Mouse (Mus musculus): ENCODE measurements around the gene Med28.

DNA sequence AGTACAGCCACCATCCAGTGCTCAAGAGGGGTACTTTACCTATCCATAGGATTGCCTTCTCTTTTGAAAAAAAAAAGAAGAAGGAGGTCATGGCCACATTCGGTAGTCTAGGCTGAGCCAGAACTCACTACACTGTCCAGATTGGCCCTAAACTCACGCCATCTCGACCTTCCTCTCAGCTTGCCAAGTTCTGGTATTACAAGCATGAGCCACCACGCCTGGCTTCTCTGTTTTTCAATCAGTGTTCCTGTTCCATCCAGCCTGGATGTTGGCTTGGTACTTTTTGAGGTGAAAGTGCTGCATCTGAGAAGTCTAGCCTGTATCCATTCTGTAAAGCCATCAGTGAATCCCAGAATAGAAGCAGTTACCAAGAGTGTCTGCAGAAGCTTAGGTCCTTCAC is 23.6 kb upstream of the Med28 start:
- TF ChIP-seq POLR2A (IDR thresholded peaks at IDR 0.05; ENCODE audit: control insufficient read depth in 1 of 2, insufficient read depth in 1 of 2, low read depth in 1 of 2, low read length in 2 of 2, poor library complexity in 1 of 2) (no peak), RAD21 (IDR thresholded peaks at IDR 0.05; ENCODE audit: low read depth, low read length) (no peak), CTCF (IDR thresholded peaks at IDR 0.05 in 2 of 3, conservative IDR thresholded peaks at IDR 0.05 in 1 of 3; ENCODE audit: control insufficient read depth in 1 of 3, insufficient read depth in 1 of 3, low read depth in 2 of 3, low read length in 3 of 3, poor library complexity in 1 of 3, severe bottlenecking in 1 of 3) (no peak), JUND (IDR thresholded peaks at IDR 0.05; ENCODE audit: low read depth, low read length) (no peak), EP300 (IDR thresholded peaks at IDR 0.05; ENCODE audit: low read depth in 1 of 2, low read length in 2 of 2) (no peak), TCF12 (IDR thresholded peaks at IDR 0.05; ENCODE audit: low read depth, low read length) (no peak), KAT2A (conservative IDR thresholded peaks at IDR 0.05; ENCODE audit: low read depth, low read length) (no peak), USF2 (IDR thresholded peaks at IDR 0.05; ENCODE audit: borderline replicate concordance in 1 of 2, insufficient read depth in 1 of 2, low read depth in 1 of 2, low read length in 2 of 2) (no peak), MAZ (IDR thresholded peaks at IDR 0.05; ENCODE audit: low read depth, low read length) (no peak), MAX (IDR thresholded peaks at IDR 0.05; ENCODE audit: low read length) (no peak), USF1 (IDR thresholded peaks at IDR 0.05; ENCODE audit: low read depth, low read length) (no peak), ZMIZ1 (IDR thresholded peaks at IDR 0.05; ENCODE audit: low read depth, low read length) (no peak)
